ENCODE assay signal across 25 mouse cellular contexts in the genomic region with DNA sequence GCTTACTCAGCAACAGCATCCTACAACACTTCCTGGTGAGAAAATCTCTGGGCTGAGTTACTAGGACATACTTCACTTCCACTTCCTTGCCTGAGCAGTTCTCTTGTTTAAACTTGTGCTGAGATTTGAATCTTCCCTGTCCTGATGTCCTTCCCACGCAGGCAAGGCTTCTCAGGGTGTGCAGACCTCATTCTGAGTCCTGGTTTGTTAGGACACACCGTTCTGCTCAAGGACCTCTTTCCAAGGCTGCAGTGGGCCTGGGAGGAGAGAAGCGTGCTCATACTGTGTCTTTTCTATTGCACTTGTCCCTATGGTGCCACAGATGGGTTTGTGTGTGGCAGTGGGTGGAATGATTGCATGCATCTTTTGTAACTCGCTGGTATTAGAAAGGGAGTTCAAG. TPM values are rescaled to one million over a fixed set of nuclear protein-coding genes. Genes with fewer than 3 reads are reported as not detected.
"Had no signal": no experiment of that assay in that cellular context is flagged by ENCODE, and none has a peak within 500 bp of the region (broad histone marks: within the 10 kb centered on the region; RNA-seq: fewer than 3 reads in every experiment).

No protein-coding gene starts in this region.

- ATAC-seq: intestine, embryonic 15.5 days; midbrain, embryonic 16.5 days had no signal

- DNase-seq: kidney, adult 11 months; kidney, adult 8-10 months; kidney, postnatal 10 days; kidney, postnatal 36 days; lung, adult 2 months; lung, postnatal 14 days; lung, postnatal 4 days; right cerebral cortex, postnatal 4 days; thymus, adult 18-20 months; thymus, postnatal 36 days had no signal

- H3K27me3 ChIP-seq: intestine, embryonic 15.5 days; kidney, embryonic 15.5 days; limb, embryonic 13.5 days had no signal

- H3K27ac ChIP-seq: intestine, embryonic 15.5 days; kidney, embryonic 15.5 days; limb, embryonic 10.5 days; limb, embryonic 13.5 days; liver, embryonic 14.5 days had no signal

- H3K9ac ChIP-seq: intestine, embryonic 15.5 days; kidney, embryonic 15.5 days; limb, embryonic 13.5 days; liver, embryonic 14.5 days had no signal

- H3K9me3 ChIP-seq: intestine, embryonic 15.5 days; kidney, embryonic 15.5 days; limb, embryonic 10.5 days; limb, embryonic 13.5 days had no signal

- H3K4me2 ChIP-seq: intestine, embryonic 15.5 days; kidney, embryonic 15.5 days; limb, embryonic 13.5 days; midbrain, embryonic 11.5 days had no signal

- H3K4me3 ChIP-seq: intestine, embryonic 15.5 days; kidney, embryonic 15.5 days; limb, embryonic 10.5 days; limb, embryonic 13.5 days had no signal

RNA-seq across cellular contexts. Expression of gene AC129217.1, which starts 3.4 kb away (rescaled TPM):
- total RNA-seq: left cerebral cortex, postnatal 25 days; megakaryocyte-erythroid progenitor cell, adult 5-6 weeks had no signal
- polyA plus RNA-seq: intestine, embryonic 15.5 days; kidney, embryonic 15.5 days; limb, embryonic 10.5 days; limb, embryonic 13.5 days; liver, adult 2 months; lung, adult 2 months; lung, embryonic 16.5 days; midbrain, embryonic 11.5 days; midbrain, embryonic 16.5 days; neural tube, embryonic 11.5 days; neural tube, embryonic 14.5 days; stomach, embryonic 14.5 days had no signal

RNA-seq across cellular contexts. Expression of gene Gng3, which starts 6.0 kb away (rescaled TPM):
- total RNA-seq: liver, adult 2 months; monocyte, adult 5-6 weeks had no signal
